Mouse (Mus musculus) monocyte, adult 5-6 weeks (primary cell): ENCODE measurements around the gene Rbbp4. TPM values are rescaled to one million over a fixed set of nuclear protein-coding genes. Genes with fewer than 3 reads are reported as not detected.
A peak's percentile ranks its signal among the peaks of the same experiment; 100 is the strongest.

Experiments
- ATAC-seq: fragments of 153-309, 156-312 bp; replicated peaks from 2 replicates; pipeline ENCODE4 v1.8.0; 2017; ENCODE audit warnings: mild to moderate bottlenecking; ENCODE audit not compliant: low TSS enrichment, insufficient number of reproducible peaks, severe bottlenecking, poor library complexity, low FRiP score
- total RNA-seq: library from RNA; stranded (forward); fragments of 200-1000, 200-491, 200-594 nt; gene quantifications from 3 replicates; pipeline ENCODE4 v1.2.3, GENCODE M21; 2017

Rbbp4 gene
- total RNA-seq, 1 experiment from 2014 or later = 82.3 TPM

DNA sequence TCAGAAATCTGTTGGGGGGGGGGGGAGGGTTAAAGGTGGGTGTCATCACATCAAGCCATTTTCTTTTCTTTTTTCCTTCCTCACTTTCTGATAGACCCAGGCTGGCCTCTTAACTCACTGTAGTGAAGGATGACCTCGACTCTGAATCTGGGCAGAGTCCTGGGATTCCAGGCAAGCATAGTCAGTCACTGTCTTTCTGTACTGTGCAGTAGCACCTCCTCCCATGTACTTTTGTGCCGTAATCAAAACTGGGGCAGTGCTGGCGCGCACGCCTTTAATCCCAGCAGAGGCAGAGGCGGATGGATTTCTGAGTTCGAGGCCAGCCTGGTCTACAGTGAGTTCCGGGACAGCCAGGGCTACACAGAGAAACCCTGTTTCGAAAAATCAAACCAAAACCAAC is 31.4 kb downstream of the Rbbp4 start:
- no peak for ATAC-seq

DNA sequence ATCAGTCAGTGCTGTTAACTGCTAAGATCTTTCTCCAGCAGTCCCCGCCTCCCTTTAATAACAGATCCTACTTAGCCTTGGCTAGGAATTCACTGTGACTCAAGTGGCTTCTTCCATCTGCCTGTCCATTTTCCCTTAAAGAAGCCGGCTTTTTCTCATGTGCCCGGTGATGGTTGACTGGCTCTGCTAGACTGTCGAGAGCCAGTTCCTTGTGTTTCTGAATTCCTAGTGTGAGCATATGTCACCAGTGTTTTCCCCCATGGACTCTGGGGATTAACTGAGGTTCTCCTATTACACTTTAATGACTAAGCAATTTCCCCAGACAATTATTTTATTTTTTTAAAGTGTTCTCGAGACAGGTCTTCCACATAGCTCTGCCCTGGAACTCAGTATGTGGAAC is 31.8 kb downstream of the Rbbp4 start:
- ATAC-seq = no peak

DNA sequence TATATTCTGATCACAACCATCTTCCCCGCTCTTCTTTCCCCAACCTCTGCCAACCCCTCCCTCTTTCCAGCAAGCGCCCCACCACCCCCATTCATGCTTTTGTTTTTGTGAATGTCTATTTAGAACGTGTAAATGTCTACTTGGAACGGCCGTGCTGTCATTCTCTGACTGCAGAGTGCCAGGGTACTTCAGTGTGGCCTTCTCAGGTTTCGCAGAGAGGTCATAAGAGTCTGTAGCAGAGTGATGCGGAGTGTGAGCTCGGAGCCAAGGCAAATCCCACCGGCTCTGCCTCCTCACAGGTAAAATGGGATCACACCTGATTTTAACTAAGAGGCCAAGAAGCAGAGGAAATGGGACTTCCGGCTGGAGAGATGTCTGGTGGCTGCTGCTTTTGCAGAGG is 36.0 kb downstream of the Rbbp4 start:
- no peak for ATAC-seq

DNA sequence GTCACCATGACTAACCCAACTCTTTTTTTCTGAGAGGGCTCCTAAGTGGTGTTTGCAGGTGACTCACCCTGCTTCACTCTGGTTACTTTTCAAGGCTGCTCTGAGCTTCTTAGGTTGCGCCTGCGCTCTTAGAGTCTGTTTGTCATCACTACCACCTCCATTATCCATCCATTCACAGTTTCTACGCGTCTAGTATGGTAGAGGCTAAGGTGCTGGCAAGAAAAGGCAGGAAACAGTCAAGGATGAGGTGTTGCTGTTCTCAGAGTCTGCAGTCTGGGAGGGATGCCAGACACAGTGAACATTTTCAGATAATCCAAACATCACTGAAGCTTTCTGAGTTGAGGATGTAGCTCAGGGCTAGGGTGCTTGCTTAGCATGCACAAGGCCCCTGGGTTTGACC is 37.4 kb downstream of the Rbbp4 start:
- ATAC-seq = no peak

DNA sequence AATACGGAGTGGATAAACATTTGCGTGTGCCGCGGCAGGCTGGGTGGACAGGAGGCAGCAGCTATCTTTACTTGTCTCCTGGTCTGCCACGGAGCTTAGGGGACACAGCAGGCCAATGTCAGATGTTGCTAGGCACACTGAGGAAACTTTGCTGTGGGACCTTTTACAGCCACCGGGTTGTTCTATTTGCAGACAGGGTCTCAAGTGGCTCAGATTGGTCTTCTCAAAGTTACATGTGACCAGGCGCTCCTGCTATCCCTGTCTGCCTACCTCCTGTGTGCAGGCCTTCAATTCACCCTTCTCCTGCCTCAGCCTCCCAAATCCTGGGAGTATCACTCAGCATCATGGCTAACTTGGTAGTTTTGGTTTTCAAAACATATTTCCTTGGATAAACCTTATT is 39.1 kb downstream of the Rbbp4 start:
- ATAC-seq = no peak

DNA sequence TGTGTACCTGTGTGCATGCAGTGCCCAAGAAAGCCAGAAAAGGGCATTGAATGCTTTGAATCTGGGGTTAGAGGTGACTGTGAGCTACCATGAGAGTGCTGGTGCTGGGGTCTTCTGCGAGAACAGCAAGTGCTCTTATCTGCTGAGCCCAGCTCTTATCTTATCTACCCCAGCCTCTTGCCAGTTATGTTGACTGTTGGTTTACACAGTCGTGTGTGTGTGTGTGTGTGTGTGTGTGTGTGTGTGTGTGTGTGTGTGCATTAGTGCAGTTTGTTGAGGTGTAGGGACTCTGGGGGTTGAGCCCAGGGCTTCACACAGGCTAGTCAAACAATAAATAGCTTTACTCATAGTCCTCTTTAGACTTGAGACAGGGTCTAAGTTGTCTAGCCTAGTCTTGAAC is 40.0 kb downstream of the Rbbp4 start:
- no peak for ATAC-seq

DNA sequence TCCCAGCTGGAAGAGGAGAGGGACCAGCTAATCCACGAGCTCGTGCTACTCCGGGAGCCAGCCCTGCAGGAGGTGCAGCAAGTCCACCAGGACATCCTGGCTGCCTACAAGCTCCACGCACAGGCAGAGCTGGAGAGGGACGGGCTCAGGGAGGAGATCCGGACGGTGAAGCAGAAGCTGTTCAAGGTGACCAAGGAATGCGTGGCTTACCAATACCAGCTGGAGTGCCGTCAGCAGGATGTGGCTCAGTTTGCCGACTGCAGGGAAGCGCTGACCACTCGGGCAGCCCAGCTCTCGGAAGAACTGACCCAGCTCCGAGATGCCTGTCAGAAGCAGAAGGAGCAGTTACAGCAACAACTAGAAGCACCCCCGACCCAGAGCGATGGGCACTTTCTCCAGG is 41.5 kb downstream of the Rbbp4 start:
- ATAC-seq = no peak

DNA sequence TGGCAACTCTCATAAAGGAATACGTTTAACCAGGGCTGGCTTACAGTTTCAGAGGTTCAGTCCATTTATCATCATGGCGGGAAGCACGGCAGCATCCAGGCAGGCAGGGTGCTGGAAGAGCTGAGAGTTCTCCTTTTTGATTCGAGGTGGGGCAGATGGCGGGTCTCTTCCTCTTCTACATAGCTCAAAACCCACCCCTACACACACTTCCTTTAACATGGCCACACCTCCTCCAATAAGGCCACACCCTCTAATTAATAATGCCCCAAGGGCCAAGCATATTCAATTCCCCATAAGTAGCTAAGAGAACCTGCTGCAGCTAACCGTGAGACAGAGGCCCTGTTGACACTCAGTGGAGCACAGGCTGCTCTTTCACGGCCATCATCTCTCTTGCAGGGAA is 42.3 kb downstream of the Rbbp4 start:
- ATAC-seq = no peak

DNA sequence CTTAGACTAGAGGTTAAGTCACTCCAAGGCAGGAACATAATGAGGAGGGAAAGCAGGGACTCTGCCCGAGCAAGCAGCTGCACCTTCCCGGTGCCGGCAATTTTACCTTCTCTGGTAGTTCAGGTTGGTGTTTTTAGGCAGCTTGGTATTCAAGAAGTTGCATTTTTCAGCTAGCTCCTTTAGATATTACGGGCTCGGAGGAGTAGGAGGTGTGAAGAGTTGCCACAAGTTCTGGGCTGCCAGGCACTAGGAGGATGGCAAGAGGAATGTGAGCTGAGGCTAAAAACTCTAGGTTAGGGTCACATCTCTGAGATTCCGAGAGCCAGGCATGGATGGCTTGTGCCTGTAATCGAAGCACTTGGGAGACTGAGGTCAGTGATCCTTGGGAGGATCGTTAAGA is 45.5 kb downstream of the Rbbp4 start:
- ATAC-seq = no peak

DNA sequence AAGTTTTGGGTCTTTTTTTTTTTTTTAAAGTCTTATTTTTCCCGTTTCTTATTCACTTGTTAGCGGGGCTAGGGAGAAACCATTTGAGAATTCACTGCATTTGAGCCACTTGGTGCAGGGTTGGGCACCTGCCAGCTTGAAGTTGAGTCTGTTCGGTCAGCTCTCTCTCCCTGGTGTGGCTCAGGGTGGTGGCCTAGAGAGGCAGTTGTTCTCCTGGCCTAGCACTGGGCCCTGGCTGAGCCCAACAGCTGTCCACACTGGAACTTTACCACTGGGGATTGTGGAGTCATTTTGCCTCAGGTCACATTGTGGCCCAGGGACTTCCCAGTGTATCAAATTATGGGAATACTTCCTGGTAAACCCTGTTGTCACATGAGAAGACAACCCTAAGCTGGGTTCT is 47.1 kb downstream of the Rbbp4 start:
- ATAC-seq = no peak

DNA sequence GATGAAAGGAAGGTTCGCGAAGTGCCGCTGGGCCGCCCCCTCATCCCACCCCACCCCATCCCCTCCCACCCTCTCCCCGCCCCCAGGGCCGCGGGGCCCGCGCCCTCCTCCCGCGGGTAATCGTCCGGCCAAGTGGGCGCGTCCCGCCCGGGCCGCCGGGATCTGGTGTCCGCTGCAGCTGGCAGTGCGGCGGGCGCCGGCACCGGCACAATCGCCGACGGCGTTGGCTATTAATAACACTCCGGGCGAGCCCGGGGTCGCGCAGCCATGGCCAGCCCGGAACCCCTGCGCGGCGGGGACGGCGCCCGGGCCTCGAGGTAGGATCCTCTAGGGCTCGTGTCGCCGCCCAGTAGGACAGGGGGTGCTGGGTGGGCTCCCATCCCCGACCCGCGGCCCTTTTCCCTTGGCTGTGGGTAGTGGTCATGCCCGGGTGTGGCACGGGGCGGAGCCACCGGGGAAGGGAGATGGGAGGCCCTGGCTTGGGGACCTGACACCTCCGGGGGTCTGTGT is 47.6 kb downstream of the Rbbp4 start, which contains the start of gene Sync:
Sync (plus strand) TSS at position 146 of the 510 bp plus-strand sequence.
- ATAC-seq = no peak

DNA sequence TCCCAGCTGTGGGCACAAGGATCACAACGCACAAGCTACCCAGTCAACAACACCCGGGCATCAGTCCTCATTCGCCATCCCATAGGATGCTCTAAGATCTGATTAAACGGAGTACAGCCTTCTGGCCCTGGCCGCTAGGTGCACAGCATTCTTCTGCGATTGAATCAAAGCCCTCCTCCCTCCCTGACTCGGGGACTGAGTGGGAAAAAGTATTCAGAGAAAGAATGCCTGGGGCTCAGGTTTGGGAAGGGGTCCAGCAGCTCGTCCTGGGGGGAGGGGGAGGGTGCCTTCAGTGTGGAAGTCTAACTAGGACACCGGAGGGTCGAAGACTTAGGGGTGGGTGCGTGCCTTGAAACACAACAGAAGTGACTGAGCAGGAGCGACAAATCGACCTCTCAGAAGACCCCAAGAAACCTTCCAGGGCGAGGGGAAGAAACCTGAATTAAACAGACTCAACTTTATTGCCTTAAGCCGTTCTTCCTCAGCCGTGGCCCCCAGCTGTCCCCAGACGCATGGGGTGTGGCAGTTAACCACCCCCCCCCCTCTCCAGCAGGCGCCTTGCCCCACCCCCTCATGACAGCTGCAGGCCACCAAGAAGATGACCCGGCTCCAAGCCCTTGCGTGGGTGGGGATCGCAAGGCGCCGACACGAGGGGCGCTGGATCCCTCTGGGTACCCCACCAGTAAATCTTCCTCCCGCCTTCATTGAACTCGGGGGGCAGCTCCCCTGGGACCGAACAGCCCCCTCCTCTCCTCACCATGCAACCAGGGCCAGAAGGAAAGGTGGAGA is 48.3 kb downstream of the Rbbp4 start:
- no peak for ATAC-seq

DNA sequence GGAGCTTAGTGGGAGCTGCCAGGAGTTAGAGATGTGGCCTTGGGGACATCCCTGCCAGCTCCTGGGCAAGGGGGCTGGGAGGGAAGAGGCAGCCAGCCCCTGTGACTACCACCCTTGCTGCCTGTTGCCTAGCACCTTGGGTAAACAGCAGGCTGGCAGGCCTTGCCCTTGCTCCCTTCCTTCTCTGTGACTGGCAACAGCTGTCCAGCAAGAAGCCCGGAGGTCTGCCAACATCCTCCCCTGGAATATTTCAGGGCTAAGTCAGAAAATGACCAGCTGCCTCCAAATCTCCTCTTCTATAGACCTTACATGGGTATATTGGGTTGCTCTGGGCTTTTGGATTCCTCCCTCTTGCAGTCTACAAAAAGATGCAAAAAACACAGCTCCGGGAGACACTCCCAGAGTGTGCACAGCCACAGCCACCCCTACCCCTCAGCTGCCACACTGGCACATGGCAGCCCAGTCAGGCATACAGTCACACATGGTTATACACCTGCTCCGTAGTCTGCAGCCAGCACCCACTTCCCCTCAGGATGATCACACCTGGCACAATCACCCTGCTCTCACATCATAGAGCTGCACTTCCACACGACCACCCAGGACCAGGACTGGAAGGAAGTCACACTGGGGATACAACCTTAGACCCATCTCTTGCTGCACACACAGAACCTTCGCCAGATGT is 49.0 kb downstream of the Rbbp4 start:
- no peak for ATAC-seq

DNA sequence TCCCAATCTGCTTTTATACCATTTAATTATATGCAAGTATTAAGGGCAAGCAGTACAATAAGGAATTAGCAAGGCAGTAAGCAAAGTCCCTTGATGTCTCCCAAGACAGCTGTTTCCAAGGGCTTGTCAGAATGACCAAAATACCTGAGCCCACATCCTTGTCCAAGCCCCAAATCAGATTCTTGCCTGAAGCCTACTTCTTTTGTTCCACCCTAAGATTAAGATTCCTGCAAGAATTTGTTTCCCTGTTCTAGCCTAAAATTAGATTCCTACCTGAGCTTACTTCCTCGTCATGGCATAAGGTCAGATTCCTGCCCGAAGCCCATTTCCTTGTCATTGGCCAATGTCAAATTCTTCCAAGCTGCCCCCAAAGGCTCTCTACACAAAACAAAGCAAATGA is 50.5 kb downstream of the Rbbp4 start:
- no peak for ATAC-seq

DNA sequence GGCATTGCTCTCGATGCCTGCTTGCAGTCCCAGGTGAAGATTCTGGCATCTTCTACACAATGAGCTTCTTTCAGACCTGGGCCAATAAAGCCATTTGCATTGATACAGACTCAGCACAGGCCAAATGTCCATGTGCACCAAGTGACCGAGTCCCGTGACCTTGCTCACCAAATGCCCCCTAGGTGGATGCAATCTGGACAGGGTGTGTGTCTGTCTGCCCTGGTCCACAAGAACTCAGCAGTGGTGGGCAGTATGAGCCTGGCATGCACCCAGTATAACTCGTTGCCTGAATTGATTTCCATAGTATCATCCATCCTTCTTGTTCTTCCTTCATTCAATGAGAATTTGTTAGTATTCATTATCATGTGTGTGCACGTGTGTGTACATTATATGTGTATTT is 51.9 kb downstream of the Rbbp4 start:
- no peak for ATAC-seq

DNA sequence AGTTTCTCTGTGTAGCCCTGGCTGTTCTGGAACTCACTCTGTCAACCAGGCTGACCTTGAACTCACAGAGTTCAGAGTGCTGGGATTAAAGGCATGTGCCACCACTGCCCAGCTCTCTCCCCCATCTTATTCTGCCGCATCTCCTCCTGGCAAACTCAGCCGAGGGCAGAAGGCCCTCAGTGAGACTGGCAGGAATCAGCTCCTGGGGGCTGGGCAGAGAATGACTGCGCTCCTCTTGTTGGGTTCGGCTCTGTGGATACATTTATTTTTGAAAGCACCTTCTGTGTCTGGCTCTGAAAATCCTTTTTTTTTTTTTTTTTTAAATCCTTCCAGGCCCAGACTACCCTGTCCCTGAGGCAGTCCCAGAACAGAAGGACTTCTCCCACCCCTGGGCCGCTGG is 52.4 kb downstream of the Rbbp4 start:
- ATAC-seq = no peak

DNA sequence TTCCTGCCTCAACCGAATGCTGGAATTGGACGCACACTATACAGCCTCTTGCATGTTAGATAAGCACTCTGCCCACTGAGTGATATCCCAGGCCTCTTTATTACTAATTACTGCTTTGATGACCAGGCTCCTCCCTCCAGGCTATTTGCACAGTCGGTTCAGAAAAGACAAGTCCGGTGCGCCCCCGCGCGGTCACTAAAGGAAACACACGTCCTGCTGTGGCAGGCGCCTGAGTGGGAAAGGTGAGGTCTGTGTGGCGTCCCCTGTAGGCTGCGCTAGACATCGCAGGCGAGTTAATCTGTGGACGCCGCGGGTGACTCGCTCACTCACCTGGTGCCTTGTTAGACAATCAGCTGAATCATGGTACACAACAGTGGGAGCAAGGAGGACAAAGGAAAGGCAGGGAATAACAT is 58.7 kb downstream of the Rbbp4 start:
- peak; percentile 98 for ATAC-seq

DNA sequence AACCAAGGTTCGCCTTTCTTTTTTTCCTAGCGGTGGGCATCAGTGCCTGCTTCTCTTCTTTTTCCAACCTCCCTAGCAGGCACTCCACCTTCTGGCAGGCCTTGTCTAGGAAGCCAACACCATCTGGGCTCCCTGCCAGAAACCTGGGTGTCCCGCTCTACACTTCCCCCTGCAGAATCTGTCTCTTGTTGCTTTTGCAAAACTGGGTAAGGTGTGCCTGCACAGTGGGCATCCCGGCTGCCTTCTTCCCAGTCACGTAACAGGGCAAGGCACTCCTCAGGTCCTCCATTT is 62.5 kb downstream of the Rbbp4 start:
- ATAC-seq = no peak

DNA sequence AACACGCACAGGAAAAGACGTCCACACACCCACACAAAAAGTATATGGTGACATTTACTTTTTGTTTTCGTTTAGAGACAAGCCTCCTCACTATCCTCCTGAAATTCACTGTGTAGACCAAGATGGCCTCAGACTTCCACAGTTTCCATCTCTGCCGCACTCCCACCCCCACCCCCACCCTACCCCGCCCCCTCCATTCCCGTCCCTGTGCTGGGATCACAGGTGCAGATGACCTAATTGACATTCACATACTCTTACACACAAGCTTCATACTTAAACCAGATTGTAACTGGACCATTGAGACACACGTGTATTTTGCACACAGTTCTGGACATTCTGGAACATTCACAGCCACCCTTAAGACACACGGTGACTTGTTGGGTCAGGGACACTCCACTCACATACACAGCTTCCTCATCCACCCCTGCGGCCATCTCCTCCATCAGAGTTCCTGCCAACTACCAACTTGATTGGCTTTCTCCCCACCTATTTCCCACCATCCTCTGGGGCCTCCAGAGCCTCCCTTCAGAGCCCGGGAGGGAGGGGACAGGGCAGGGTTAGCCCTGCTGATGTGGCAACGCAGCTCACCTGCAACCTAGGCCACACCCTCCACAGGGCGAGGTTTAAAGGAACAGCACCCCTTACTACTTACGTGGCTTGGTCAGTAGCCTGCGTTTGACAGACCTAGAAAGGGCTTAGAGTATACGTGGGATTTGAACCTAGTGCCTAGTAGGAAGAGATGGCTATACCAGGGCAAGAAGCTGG is 63.0 kb downstream of the Rbbp4 start:
- no peak for ATAC-seq

DNA sequence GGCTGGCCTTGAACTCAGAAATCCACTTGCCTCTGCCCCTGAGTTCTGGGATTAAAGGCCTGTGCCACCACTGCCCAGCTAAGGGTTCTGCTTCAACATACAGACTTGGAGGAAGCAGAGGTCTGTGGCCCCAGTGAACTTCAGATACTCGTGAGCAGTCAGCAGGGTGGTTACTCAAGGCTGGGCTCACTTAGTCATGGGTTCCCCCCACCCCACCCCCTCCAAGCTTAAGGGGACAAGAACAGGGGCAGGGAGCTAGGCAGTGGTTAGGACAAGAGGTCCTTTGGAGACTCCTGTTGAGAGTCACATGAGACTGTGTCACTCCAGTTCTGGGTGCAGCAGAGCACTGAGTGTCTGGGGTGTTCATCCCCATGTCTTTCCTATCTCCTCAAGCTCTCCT is 66.5 kb downstream of the Rbbp4 start:
- ATAC-seq = no peak
